Mouse (Mus musculus): ENCODE measurements around the gene Itga1. TPM values are rescaled to one million over a fixed set of nuclear protein-coding genes. Genes with fewer than 3 reads are reported as not detected.

Gene Itga1
- total RNA-seq, 2 experiments from 2014 or later, result 41.1 to 45.2 TPM

DNA sequence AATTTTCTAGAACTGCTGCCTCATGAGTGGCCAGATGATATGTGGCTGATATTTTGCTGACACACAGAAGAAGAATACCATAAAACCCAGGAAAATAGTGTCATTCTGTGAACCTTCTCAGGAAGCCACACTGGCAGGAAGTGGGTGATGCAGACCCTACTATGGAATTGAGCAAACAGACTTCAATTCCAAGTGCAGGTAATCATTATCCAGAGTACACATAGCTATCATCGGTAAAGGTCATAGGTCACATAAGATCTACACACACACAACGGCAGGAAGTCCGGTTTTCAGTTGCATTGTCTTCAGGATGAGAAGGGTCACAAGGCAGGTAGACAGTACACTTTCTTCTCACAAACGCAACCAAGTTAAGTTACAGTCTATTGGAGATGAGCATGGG, 186.8 kb downstream of the Itga1 start:
- intact Hi-C loops (cut with DNase I), result no loop called here
- DNase-seq (ENCODE audit: low spot score), result no peak

DNA sequence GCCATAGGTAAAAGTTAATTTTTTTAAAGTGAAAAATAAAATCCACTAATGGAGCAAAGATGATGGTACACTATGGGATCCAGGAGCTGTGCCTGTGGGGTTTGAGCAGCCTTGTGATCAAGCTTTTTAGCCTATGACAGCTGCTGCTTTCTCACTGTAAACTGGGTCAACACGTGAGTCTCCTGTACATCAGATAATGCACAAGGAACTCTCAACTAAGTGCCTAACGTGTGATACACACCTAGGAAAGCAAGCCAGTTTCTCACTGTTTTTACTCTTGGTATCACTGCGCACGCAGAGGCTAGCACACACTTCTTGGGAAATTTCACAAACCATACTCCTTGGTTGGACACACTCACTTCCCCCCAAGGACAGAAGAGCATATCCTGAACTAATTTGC, 187.2 kb downstream of the Itga1 start:
- intact Hi-C loops (cut with DNase I), result no loop called here
- no peak for DNase-seq (ENCODE audit: low spot score)

DNA sequence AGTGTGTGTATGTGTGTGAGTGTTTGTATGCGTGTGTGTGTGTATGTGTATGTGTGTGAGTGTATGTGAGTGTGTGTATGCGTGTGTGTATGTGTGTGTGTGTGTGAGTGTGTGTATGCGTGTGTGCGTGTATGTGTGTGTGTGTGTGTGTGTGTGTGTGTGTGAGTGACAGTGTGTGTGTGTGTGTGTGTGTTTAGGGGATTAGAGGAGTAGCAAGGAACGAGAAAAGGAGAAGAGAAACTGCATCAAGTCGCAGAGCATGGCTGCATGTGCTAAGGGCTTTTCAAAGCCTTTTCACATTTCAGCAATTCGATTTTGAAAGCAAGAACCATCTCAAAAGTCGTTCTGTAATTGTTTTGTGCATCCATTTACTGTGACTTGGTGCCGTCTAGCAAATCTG, 191.1 kb downstream of the Itga1 start:
- no peak for DNase-seq (ENCODE audit: low spot score)

DNA sequence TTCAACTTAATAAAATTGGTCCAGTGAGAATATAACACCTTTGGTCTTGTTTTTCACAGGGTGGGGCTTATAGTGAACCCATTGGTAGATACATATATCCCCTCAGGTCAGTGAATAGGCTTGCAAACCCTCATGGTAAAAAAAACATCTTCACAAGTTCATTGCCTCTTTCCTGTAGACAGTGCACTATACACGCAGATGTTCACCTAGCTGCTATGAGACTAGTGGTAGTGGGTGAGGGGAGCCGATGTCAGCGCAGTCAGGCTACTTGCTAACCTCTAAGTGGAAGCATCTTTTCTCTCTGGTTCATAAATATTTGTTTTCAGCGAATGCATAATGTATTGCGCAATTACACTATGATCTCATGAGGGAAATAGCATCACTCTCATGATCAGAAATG, 192.2 kb downstream of the Itga1 start:
- no peak for DNase-seq (ENCODE audit: low spot score)
- intact Hi-C loops (cut with DNase I), result no loop called here

More for the DNA sequence above, 191.1 kb downstream of the Itga1 start:
- intact Hi-C loops (cut with DNase I), result no loop called here

DNA sequence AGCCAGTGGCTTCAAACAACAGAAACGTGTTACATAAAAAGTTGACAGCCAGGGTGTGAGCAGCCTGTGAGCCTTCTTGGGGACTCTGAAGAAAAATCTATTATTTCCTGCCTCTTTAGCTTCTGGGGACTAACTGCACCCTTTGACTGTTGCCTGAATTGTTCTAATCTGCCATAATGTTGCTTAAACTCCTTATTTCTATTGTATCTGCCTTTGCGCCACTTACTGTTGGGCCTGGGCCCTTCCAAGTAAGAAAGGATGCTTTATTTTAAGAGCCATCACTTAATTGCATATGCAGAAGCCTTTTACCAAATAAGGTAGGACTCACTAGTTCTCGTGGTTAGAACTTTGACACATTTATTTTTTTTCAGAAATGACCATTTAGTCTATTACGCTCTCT, 193.9 kb downstream of the Itga1 start:
- intact Hi-C loops (cut with DNase I), result no loop called here
- no peak for DNase-seq (ENCODE audit: low spot score)

Other genes starting within 250 kb of the Itga1 start
- under 1 TPM; 0.78 to 0.81 TPM for gene Itga2, start 169.9 kb downstream of the Itga1 start, total RNA-seq (2021)
- gene Pelo, start 11.8 kb downstream of the Itga1 start, total RNA-seq (2021), result 10 to 100 TPM; 14.1 to 16.0 TPM
- 10 to 100 TPM; 11.2 to 12.7 TPM for gene Gm49395, start within 50 bp of the Itga1 start, total RNA-seq (2021)